Mouse (Mus musculus): ENCODE results near the gene Gga1. TPM values are rescaled to one million over a fixed set of nuclear protein-coding genes. Genes with fewer than 3 reads are reported as not detected.

Gene Gga1
- polyA plus RNA-seq, 1 experiment from 2014 or later: 47.1 TPM

GRCm38 (mm10) chr15:78836086-78836621 lies 40.8 kb upstream of the Gga1 start:
- Histone ChIP-seq H3K4me2 (no peak overlapping the region), H3K9ac (no peak overlapping the region), H3K4me1 (peaks cover 66% of the 10 kb centered on the region), H3K27me3 (replicated peaks) (no peaks in the 10 kb centered on the region), H3K9me3 (no peaks in the 10 kb centered on the region), H3K4me3 (replicated peaks) (no peak overlapping the region), H3K36me3 (no peaks in the 10 kb centered on the region), H3K27ac (peak overlapping the region; percentile 87)
- 31% methylated on average over 8 of the region's 8 CpGs for WGBS
- no peak for ATAC-seq (ENCODE audit: insufficient read depth, low FRiP score, low read depth)

DNA sequence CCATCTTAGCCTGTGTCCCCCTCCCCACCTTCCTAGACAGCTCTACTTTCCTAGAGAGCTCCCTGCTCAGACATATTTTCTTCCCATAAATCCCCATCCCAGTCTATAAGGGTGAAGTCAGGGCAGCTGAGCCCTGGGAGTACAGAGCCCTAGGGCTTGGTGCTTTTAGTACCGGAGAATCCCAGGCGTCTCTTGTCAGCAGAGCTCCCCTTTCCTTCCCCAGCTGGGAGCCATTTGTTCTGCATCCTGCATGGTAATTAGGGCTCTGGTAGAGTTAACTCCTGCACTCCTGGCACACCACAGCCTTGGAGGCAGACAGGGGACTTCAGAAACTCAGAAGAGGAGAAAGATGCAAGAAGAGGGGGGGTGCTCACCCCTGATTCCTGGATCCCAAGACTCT lies 37.2 kb upstream of the Gga1 start:
- Histone ChIP-seq H3K27ac (peak overlapping the region; percentile 79), H3K9me3 (no peaks in the 10 kb centered on the region), H3K4me1 (peaks cover 51% of the 10 kb centered on the region), H3K27me3 (replicated peaks) (no peaks in the 10 kb centered on the region), H3K4me3 (replicated peaks) (no peak overlapping the region), H3K9ac (no peak overlapping the region), H3K36me3 (no peaks in the 10 kb centered on the region), H3K4me2 (no peak overlapping the region)
- 11% methylated on average over 2 of the region's 2 CpGs for WGBS
- no peak for ATAC-seq (ENCODE audit: insufficient read depth, low FRiP score, low read depth)

DNA sequence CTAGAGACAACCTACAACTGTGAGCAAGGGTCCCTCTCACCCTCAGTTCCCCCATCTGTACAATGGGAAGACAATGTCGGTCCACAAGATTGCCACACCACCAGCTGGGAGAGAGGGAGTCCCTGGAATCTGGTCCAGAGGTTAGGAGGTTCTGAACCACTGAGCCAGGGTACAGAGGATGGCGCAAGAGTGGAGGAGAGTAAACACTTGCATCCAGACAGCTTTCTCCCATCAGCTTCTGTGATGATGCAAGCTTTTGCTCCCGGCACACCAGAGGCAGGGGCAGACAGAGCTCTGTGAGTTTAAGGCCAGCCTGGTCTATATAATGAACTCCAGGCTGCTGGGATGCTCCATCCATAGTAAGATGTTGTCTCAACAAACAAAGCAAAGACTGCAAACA lies 36.7 kb upstream of the Gga1 start:
- H3K9ac ChIP-seq: no peak overlapping the region
- no peak overlapping the region for H3K4me3 ChIP-seq (replicated peaks)
- peaks cover 50% of the 10 kb centered on the region for H3K4me1 ChIP-seq
- no peaks in the 10 kb centered on the region for H3K27me3 ChIP-seq (replicated peaks)
- no peaks in the 10 kb centered on the region for H3K9me3 ChIP-seq
- WGBS: 42% methylated on average over 3 of the region's 3 CpGs
- H3K4me2 ChIP-seq: no peak overlapping the region
- ATAC-seq (ENCODE audit: insufficient read depth, low FRiP score, low read depth): no peak
- H3K36me3 ChIP-seq: no peaks in the 10 kb centered on the region
- H3K27ac ChIP-seq: peak overlapping the region; percentile 79

GRCm38 (mm10) chr15:78840751-78841150 lies 36.2 kb upstream of the Gga1 start:
- Histone ChIP-seq H3K9ac (no peak overlapping the region), H3K4me2 (no peak overlapping the region), H3K36me3 (no peaks in the 10 kb centered on the region), H3K27me3 (replicated peaks) (no peaks in the 10 kb centered on the region), H3K9me3 (no peaks in the 10 kb centered on the region), H3K4me1 (peaks cover 50% of the 10 kb centered on the region), H3K27ac (peak overlapping the region; percentile 79), H3K4me3 (replicated peaks) (no peak overlapping the region)
- no peak for ATAC-seq (ENCODE audit: insufficient read depth, low FRiP score, low read depth)
- 72% methylated on average over 11 of the region's 11 CpGs for WGBS

DNA sequence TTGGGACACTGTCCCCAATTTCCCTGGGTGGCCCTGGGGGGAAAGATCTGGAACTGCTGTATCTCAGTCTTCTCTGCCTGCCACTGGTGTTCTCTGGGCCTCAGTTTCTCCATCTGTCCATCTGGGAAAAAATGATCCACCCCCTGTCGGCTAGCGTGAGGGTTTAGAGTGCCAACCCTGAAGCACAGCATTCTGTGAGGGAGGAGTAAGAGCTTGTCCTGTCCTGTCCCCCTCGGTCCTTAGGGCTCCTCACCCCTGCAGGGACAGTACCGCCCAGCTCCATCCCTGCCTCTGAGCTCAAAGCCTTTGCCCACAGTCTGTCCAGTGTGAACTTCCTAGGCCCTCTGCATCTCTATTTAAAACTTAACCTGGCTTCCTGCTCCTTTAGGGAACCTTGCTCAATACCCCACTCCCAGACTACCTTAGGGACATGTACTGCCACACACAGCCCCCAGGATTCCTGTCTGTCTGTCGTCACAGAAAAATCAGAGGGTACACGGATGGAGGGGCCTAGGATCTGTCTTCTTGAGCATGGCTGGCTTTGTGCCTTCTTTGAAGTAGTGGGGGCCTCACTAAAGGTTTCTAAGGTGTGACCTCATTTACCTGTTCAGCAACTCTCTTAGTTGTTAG lies 35.7 kb upstream of the Gga1 start:
- ATAC-seq (ENCODE audit: insufficient read depth, low FRiP score, low read depth): no peak
- H3K4me1 ChIP-seq: peaks cover 50% of the 10 kb centered on the region
- no peaks in the 10 kb centered on the region for H3K9me3 ChIP-seq
- peak overlapping the region; percentile 96 for H3K27ac ChIP-seq
- no peaks in the 10 kb centered on the region for H3K36me3 ChIP-seq
- no peaks in the 10 kb centered on the region for H3K27me3 ChIP-seq (replicated peaks)
- no peak overlapping the region for H3K4me2 ChIP-seq
- 67% methylated on average over 6 of the region's 6 CpGs for WGBS
- no peak overlapping the region for H3K4me3 ChIP-seq (replicated peaks)
- no peak overlapping the region for H3K9ac ChIP-seq

DNA sequence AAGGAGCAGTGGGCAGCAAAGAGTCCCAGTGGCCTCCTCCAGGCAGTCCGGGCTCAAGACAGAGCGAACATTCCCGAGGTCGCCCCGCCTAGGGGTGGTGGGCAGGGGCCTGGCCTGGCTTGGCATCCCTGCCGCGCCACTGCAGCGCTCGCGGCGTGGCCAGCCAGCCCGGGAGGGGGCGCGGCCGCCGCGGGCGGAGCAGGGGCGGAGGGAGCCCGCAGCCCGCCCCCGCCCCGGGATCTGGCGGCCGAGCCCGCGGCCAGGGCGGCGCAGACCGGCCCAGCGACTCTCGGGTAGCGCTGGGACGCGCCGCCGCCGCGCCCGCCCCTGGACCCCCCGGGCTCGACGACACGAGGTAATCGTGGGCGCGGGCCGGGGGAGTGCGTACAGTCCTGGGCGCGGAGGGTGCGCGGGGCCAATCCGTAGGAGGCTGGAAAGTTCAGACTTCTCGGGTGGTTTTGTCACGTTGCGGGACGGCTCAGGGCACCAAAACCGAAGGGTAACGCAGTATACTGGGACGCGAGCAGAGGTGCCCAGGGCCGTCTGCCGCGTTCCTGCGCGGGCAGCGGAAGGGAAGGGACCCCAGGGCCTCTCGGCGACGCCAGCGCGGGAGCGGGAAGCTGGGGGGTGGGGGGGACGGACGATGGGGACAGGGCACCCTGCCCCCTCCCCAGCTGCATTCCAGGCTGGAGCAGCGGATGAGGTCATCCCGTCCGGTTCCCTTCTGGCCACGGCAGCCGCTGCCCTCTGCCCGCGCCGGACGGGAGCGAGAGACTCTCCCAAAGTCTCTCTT lies 34.4 kb upstream of the Gga1 start, which contains the start of gene Cdc42ep1:
Cdc42ep1 (plus strand) TSS at position 254 of the 793 bp plus-strand sequence.
- under 1% methylated on average over 84 of the region's 86 CpGs for WGBS
- peak within 1 kb of the TSS; percentile 96 for H3K27ac ChIP-seq
- H3K9me3 ChIP-seq: no peaks in the 10 kb centered on the region
- no peaks in the 10 kb centered on the region for H3K36me3 ChIP-seq
- peak; percentile 73 for ATAC-seq (ENCODE audit: insufficient read depth, low FRiP score, low read depth)
- no peaks in the 10 kb centered on the region for H3K27me3 ChIP-seq (replicated peaks)
- H3K4me2 ChIP-seq: peak within 1 kb of the TSS; percentile 59
- H3K9ac ChIP-seq: peak within 1 kb of the TSS; percentile 81
- peaks cover 46% of the 10 kb centered on the region for H3K4me1 ChIP-seq
- peak within 1 kb of the TSS; percentile 72 for H3K4me3 ChIP-seq (replicated peaks)

GRCm38 (mm10) chr15:78843581-78844469 lies 33.2 kb upstream of the Gga1 start:
- 28% methylated on average over 21 of the region's 21 CpGs for WGBS
- Histone ChIP-seq H3K27me3 (replicated peaks) (no peaks in the 10 kb centered on the region), H3K36me3 (no peaks in the 10 kb centered on the region), H3K4me3 (replicated peaks) (peak overlapping the region; percentile 72), H3K4me2 (peak overlapping the region; percentile 59), H3K4me1 (peaks cover 49% of the 10 kb centered on the region), H3K9me3 (no peaks in the 10 kb centered on the region), H3K27ac (peak overlapping the region; percentile 96), H3K9ac (peak overlapping the region; percentile 81)
- ATAC-seq (ENCODE audit: insufficient read depth, low FRiP score, low read depth): no peak

- peak overlapping the region; percentile 59 for H3K4me2 ChIP-seq
- no peaks in the 10 kb centered on the region for H3K27me3 ChIP-seq (replicated peaks)
- 25% methylated on average over 9 of the region's 9 CpGs for WGBS
- H3K9ac ChIP-seq: no peak overlapping the region
- H3K4me3 ChIP-seq (replicated peaks): peak overlapping the region; percentile 72
- no peaks in the 10 kb centered on the region for H3K9me3 ChIP-seq
- peak overlapping the region; percentile 96 for H3K27ac ChIP-seq
- H3K36me3 ChIP-seq: no peaks in the 10 kb centered on the region
- peaks cover 53% of the 10 kb centered on the region for H3K4me1 ChIP-seq
- ATAC-seq (ENCODE audit: insufficient read depth, low FRiP score, low read depth): peak; percentile 9; the same call in 1 of the 2 replicates
Observed at GRCm38 (mm10) chr15:78844791-78845190, 32.2 kb upstream of the Gga1 start.

DNA sequence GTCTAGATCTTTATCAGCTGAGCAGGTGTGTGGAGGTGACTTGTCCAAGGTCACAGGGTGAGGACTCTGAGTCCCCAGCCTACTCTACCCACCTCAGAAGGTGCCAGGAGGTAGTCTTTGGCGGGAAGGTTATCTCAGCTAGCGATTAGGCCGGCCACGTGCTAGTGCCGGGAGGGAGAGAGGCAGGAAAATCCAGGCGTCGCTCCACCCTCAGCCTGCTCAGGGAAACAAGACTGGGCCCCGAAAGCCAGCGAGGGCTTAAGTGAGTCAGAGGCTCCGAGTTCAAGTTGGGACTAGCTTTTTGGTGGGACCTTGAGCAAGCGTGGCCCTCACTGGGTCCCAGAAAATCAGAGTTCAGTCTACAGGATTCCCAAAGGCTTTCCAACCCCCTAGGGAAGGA lies 31.7 kb upstream of the Gga1 start:
- peak overlapping the region; percentile 96 for H3K27ac ChIP-seq
- H3K4me2 ChIP-seq: peak overlapping the region; percentile 59
- ATAC-seq (ENCODE audit: insufficient read depth, low FRiP score, low read depth): peak; percentile 6; the same call in 1 of the 2 replicates
- H3K36me3 ChIP-seq: no peaks in the 10 kb centered on the region
- WGBS: 51% methylated on average over 11 of the region's 11 CpGs
- H3K4me3 ChIP-seq (replicated peaks): peak overlapping the region; percentile 72
- peaks cover 51% of the 10 kb centered on the region for H3K4me1 ChIP-seq
- H3K9ac ChIP-seq: no peak overlapping the region
- H3K9me3 ChIP-seq: no peaks in the 10 kb centered on the region
- no peaks in the 10 kb centered on the region for H3K27me3 ChIP-seq (replicated peaks)

GRCm38 (mm10) chr15:78845867-78846266 lies 31.1 kb upstream of the Gga1 start:
- 52% methylated on average over 8 of the region's 8 CpGs for WGBS
- H3K4me3 ChIP-seq (replicated peaks): peak overlapping the region; percentile 72; the same call in 1 of the 2 replicates
- H3K4me1 ChIP-seq: peaks cover 51% of the 10 kb centered on the region
- no peaks in the 10 kb centered on the region for H3K36me3 ChIP-seq
- H3K27me3 ChIP-seq (replicated peaks): no peaks in the 10 kb centered on the region
- ATAC-seq (ENCODE audit: insufficient read depth, low FRiP score, low read depth): no peak
- peak overlapping the region; percentile 96 for H3K27ac ChIP-seq
- H3K9ac ChIP-seq: no peak overlapping the region
- H3K4me2 ChIP-seq: peak overlapping the region; percentile 59
- no peaks in the 10 kb centered on the region for H3K9me3 ChIP-seq

GRCm38 (mm10) chr15:78846352-78846751 lies 30.6 kb upstream of the Gga1 start:
- Histone ChIP-seq H3K27ac (peak overlapping the region; percentile 96), H3K9me3 (no peaks in the 10 kb centered on the region), H3K4me1 (peaks cover 50% of the 10 kb centered on the region), H3K36me3 (no peaks in the 10 kb centered on the region), H3K4me3 (replicated peaks) (0 out of 2 replicates have a peak overlapping the region, but pooled peaks have one; percentile 72), H3K27me3 (replicated peaks) (no peaks in the 10 kb centered on the region), H3K4me2 (peak overlapping the region; percentile 59), H3K9ac (no peak overlapping the region)
- ATAC-seq (ENCODE audit: insufficient read depth, low FRiP score, low read depth): no peak
- 65% methylated on average over 8 of the region's 8 CpGs for WGBS

All from stomach, embryonic 15.5 days (tissue).